Mouse (Mus musculus) heart, postnatal 14 days (tissue): ENCODE measurements at regions not wholly inside any gene's neighbourhood (a gene's known extent, or its start where the extent isn't known, plus 50 kb on each side); places are given as distances from the start of the nearest gene placed in this dataset.

Experiments
- DNase-seq, 2 experiments: peaks; one replicate each; pipeline ENCODE4 v3.0.0; 2021 to 2022
- intact Hi-C: fragments of 180-260 bp; cut with DNase I; formaldehyde crosslinking; loops from one replicate; pipeline ENCODE4 v1.15.1; 2025

DNA sequence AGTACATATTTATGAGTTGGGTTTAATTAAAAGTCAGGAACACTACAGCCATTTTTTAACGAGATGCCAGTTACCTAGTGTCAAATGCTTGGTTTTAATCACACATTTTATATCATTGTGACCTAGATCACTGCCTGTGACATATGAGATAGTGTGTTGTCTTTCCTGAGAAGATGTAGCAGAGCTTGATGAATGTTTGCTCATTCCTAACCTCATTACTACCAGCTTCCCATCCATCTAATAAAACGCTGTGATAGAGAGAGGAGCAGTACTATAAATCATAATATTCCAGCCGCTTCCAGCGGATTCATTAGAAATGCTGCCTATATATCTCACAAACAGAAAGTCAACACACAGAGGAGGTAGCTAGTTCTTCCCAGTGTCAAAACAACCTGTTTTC is 163.6 kb downstream of the Aldoart1 start:
- intact Hi-C loops: no loop called here
- DNase-seq: no peak

DNA sequence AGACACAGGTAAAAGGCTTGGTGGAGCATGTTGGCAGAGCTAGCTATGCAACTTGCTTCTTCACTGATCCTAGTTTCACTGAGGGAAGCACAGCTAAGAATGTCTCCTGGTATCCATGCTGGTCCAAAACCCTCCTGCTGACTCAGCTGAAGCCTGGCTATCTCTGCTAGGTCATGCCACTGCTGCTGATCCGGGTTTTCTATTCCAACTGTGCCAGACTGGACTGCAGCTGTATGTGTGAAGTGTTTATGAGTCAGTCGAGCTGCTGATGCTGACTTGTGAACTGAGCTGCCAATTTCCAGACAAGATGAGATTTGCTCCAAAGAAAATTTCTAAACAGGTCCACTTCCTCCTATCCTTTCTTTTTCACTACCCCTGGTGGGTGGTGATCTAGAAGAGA is 178.4 kb downstream of the Aldoart1 start:
- intact Hi-C loops: no loop called here
- no peak for DNase-seq

DNA sequence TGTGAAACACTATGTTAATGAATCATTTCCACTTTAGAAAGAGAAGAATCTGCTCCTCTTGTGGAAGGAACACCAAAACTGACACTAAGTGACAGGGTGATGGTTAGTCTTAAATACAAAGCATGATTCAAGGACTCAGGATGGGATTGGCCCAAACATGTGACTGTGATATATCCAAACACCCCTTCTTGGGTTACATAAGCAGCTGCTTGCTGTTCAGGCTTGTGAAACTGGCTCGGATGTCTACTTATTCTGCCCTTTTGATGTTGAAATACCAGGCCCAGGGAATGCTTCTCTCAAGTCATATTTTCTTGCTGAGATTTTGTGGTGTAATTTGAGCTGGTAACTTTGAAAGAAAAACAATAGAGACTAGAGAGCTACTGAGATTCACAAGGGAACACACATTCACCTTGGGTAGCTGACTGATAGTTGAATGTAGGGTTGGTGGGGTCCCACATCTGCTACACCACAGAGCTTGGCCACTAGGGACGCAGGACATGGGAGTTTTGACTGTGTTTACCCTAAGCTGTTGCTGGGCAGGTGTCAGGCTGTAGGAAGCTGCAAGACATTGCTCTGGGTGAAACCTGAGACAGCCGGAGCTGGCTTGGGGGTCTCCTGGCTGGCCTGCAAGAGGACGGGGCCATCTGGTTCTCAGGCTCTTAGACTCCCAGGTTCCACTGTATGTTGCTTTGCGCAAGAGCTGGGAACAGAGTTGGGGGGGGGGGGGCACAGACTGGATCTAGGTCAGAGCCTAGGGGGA is 180.6 kb downstream of the Aldoart1 start:
- DNase-seq: no peak
- intact Hi-C loops: no loop called here

DNA sequence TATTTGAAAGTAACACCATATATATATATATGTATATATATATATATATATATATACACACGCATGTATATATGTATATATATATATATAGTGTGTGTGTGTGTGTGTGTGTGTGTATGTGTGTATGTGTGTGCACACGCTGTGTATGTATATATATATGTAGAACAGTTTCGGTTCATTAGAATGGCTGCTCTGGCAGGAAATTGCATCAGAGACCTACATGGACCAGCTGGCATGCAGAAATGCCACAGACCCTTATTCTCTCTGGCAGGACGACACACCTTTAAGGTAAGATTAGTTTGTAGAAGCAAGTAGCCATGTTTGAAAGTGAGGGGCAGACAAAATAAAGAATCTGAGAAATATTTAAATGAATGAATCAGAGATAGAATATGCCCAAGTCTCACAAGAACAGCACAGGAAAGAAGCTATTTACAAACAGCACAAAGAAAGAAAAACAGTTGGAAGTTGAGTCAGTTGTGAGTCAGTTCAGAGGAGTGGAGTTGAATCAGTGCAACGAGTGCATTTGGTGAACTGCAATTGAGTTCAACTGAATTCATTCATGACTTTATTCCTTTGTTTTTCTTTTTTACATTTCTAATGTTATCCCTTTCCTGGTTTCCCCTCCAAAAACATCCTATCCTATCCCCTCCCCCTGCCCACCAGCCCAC is 182.5 kb downstream of the Aldoart1 start:
- intact Hi-C loops: no loop called here
- DNase-seq: no peak

DNA sequence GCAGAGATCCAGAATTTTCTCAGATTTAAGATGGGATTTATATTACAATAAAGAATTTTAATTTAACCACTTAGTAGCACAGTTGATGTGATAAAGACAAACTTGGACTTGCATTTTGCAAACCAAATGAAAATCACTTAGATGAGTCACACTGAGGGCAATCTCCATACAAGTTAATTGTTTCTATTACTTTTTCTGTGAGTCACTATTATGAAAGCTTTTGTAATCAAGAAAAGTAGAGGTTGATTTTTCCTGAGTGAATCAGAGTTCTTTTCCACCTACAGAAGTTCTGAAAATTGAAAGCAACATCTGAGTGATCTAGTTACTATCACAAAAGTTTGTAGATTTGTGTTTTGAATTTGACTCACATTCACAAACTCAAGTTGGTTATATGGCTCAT is 188.1 kb downstream of the Aldoart1 start:
- no peak for DNase-seq
- intact Hi-C loops: no loop called here

DNA sequence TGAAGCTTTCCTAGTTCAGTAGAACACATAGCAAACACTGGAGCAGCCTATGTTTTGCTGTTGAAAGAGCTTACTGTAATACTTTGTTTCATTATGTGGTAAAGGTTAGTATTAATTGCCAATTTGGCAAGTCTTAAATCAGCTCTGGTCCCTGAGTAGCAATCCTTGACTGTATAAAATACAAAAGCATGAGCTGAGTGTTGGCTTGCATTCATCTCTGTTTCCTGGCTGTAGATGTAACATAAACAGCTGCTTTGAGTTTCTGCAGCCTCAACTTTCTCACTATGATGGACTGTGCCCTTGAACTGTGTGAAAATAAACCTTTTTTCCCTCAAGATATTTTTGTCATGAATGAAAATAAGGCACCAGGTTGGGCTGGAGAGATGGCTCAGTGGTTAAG is 190.0 kb downstream of the Aldoart1 start:
- no peak for DNase-seq

DNA sequence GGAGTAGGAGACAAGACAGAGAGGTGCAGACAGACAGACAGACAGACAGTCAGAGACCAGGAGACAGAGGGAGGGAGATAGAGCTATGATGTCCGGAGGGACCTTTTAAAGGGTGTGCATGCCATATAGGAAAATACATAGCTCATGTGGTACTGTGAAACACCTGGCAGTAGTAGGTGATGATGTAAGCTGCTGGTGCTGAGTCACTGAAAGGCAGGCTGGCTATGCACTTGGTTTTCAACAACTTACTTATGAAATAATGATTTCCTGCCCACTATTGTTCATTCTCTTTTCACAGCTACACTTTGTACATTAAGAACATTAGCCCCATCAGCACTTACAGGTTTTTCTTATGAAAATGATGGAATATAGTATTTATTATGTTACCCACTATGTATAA is 196.2 kb downstream of the Aldoart1 start:
- DNase-seq: no peak
- intact Hi-C loops: no loop called here

More for the DNA sequence above, 190.0 kb downstream of the Aldoart1 start:
- intact Hi-C loops: no loop called here

DNA sequence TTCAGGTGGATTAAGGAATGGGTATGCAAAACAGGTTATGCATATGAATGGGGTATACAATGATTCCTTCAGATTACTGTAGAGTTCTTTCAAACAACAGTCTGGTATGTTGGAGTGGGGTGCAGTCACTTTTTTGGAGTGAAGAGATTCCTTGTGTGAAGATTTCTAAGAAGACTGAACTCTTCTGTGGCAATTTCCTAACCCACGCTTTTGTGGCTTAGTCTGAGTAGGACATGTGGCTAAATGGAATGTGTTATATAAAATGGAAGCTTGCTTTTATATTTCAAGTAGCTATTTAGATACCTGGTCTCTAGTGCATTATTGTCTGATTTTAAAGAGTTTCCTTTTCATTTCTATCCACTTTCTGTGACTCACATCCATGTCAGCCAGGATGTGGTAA is 205.3 kb downstream of the Aldoart1 start:
- intact Hi-C loops: no loop called here
- DNase-seq: no peak

DNA sequence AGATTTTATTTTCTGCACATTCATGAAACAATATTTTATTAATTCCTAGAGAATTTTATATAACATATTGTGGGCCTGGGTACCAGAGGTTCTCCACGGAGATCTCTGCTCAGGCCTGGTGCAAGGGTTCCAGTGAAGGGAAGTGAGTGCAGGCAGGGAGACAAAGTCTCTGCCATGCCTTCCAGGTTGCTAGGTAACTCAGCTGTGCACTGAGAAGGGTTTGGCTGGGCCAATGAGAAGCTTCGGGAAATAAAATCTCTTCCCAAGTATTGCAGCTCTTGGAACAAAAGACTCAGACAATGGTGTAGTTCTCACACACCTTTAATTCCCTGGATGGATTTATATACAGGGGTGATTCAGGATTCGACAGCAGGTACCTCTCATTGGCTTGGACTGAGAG is 223.0 kb downstream of the Aldoart1 start:
- intact Hi-C loops: no loop called here
- DNase-seq: no peak

DNA sequence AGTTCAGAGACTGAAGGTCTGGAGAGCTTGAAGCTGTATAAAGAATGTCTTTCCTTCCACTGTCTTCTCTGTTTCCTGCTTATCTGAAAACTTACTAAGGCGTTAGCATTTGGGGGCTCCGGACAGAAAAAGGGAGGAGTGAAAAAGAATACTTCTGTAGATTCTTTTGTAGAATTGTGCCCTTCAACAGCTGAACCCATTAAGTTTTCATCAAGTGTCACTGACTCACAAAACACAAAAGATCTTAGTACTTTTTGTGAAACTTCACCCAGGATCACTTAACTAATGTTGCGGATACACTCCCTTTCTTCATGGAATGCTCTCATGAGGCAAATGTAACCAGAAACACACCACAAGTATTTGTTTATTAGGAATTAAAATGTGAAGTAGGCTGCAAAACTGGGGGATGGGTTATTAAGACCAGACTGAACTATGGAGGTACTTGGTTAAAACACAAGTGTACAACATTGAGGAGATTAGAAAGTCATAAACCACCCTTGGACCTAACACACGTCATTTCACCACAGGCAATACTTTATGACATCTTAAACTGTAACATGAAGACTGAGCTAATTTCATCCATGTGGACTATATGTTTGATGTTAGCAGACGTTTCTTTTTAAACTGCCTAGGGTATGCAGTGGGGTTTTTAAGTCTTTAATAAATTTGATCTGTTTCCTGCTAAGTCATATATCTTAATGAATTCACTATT is 225.1 kb downstream of the Aldoart1 start:
- no peak for DNase-seq
- intact Hi-C loops: no loop called here

DNA sequence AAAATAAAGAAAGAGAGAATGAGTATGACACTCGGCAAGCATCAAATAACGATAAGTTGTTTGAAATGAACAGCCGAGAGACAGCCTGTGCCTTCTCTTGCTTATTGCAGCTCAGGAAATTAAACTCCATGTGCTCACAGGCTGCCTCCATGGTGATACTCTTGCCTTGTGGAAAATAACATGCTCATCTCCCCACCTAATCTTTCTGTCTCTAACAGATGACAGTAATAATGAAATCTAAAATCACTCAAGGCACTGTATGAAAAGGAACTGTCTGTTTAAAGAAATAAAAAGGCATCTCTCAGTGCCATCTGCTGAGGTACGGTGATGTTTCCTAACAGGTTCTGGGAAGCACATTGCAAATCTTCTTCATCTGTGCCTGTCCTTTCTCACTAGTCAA is 247.3 kb downstream of the Aldoart1 start:
- intact Hi-C loops: no loop called here
- DNase-seq: no peak

DNA sequence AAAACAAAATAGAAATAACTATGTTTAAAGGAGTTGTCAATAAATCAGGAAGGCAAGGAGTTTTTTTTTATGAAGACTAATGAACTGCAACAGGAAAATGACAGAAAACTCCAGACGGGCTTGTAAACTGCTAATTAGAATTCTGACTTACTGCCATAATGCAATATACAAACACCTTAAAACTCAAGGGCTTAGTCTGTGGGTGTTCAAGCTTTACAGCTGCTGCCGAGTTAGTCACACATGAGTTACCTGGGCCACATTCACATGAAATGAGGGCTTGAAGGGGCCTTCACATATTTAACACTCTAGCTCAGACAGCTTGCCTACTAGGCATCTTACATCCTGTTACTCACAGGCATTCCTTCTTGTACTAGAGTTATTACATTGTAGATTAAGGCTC is 256.9 kb downstream of the Aldoart1 start:
- DNase-seq: no peak
- intact Hi-C loops: no loop called here

DNA sequence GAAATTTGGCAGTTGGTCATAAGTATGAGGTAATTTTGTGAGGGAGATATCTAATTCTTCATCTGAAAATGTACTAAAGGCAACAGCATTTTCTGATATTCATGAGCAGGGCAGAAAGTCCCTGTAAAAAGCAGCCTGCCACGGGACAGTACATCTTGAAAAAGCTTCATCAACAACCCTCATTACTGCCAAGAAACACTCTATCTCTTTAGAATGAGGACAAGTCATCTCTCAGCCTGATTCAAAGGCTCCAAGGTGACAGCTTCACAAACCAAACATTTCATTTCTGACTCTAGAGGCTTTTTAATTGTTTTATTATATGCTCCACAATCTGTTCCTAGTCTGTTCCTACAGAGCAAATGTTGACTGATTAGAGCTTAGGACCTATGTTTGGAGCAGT is 260.3 kb downstream of the Aldoart1 start:
- intact Hi-C loops: no loop called here
- no peak for DNase-seq

DNA sequence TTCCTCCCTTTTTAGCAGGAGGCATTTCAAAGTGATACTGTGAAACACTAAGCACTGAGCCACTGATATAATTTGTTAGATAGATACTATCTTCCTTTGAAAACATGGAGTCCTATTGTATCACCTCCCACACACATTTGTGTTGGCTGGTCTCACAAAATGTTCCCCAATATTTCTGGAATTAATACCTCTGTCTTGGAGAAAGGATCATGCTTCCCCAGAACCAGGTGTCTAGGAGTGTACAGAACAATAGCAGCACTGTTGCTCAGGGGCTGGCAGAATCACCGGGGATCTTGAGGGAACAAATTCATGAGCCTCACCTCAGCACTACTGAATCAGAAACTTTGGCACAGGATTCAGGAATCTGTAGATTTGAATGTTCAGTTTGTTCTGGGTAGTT is 277.5 kb downstream of the Aldoart1 start:
- intact Hi-C loops: no loop called here
- DNase-seq: no peak

DNA sequence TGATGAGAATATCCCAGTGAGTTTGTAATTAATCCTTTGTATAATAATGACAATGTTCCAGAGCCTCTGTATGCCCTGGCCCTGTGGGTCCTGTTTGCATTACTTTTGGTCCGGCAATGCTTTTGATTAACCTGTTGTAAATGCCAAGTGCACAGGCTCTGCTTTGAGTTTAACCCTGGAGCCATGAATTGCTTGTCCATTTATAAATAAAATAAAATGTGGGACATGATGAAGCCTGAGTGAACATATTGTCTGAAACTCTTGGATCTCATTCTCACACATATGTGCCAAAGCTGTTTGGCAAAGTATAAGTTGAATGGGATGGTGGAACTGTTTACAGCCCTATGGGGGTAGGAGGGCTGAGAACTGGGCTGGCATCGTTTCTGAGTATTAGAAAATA is 280.5 kb downstream of the Aldoart1 start:
- DNase-seq: no peak
- intact Hi-C loops: no loop called here

DNA sequence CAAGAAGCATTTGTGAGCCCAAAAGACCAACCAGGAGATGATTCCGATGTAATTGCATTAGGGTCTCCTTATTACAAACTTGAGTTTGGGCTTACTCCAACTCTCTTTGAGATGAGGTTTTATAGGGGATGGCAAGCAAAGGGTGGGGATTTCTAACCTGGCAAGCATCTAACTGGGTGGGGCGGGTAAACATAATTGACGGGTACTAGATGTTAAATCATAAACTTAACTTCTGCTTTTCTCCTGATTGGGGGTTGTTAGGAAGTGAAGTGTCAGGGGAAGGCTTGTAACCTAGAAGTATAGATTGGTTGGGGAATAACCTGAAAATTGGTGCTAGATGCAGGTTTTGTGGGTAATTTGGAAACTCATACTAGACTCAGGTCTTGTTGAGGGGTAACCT is 287.2 kb downstream of the Aldoart1 start:
- no peak for DNase-seq
- intact Hi-C loops: no loop called here

DNA sequence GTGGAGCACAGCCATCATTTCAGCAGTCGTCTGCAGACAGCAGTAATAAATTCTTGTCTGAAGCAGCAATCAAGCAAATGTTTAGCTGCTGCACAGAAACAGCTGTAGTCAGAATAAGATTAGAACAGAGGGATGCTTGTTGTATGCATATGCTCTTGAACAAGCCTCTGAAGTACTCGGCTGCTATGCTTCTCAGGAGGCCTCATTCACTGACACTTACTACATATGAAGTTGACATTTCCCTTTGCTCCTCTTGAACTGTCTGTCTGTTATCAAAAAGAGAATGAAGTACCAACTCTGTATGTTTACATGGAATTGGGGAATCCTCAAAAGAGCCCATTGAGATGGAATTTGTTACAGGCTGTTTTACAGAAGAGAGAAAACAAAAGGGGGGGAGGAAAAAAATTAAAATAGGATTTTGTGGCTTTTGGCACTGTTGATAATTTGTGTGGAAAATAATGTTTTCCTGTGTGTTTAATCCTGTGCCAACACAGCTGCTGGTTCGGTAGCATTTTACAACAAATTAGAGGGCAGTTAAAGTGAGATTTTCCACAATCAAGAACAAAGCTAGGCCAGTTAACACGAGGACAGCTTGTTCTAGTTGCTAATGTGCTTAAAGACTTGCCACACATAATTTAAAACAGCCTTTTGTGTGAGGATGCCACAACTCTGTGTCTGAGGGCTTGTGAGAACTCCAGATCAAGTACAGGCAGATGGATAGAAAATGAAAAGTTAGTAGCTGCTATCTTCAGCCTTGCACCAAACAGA is 289.3 kb downstream of the Aldoart1 start:
- intact Hi-C loops: no loop called here
- no peak for DNase-seq

DNA sequence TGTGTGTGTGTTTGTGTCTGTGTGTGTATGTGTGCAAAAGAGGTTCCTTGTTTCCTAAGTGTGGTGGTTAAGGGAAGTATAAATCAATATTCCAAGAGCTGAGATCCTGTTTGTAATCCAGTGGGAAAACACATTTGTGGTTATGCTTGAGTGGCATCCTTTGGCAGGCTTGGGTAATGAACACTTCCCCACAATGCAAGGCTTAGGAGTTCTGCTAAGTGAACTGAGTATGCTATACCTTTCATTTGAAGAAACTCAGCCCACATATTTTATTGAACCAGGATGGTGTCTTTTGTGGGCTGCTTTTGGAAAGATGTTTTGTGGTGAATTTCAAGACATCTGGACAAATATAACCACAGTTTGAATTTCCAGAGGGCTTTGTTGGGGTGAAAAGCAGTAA is 298.2 kb downstream of the Aldoart1 start:
- DNase-seq: no peak
- intact Hi-C loops: no loop called here

DNA sequence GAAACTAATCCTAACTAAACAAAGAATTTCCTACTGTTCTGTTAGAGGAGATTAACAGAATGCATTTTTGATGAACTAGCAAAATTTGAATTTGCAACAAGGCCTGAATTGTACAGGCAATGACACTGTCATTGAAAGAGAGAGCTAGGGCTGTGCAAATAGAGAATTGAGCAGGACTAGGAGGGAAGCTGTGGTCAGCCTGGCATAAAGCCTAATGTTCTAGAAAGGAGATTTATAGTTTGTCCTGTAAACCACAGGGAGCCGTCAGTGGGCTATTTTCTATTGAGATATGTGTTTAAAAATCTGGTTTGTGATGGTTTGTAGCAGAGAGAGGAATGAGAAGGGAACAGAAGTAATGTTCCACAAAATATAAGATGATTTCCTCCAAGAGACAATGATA is 317.9 kb downstream of the Aldoart1 start:
- DNase-seq: no peak
- intact Hi-C loops: no loop called here

DNA sequence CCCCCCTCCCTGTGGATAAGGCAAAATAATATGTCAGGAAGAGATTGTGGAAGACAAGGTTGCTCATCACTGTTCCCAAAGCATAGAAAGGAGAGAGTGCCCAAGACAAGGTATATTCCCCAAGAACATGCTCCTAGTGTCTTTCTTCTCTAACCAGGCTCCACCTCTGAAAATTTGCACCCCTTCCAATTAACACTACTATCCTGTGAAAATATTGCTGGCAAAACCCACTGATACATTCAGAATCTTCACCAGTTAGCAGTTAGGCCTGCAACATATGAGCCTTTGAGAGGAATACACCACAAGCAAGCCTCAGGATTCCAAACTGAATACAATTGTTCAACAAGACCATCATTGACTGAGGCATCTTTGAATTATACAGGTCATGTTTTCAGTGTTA is 323.9 kb upstream of the Tle1 start:
- DNase-seq: no peak
- intact Hi-C loops: no loop called here

DNA sequence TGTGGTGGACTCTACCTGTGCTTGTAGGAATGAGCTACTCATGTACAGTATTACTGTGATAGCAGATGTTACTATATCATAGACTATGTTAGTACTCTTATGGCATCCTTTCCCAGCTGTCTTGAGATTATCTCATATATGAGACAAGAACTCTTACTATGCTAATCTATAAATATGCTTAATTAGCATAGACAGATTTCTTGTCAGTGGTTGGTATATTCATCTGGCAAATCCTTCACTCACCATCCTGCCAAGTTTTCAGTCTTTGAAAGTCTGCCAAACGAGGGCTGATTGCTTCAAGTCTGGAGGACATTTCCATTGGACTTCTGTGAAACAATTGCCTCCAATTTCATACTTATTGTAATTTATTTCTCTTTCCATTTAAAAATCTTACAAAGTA is 323.4 kb upstream of the Tle1 start:
- no peak for DNase-seq
- intact Hi-C loops: no loop called here
